Mouse (Mus musculus) forebrain, embryonic 10.5 days (tissue): ENCODE measurements at regions not wholly inside any gene's neighbourhood (a gene's known extent, or its start where the extent isn't known, plus 50 kb on each side); places are given as distances from the start of the nearest gene placed in this dataset.

Source experiments
- DNase-seq: peaks from one replicate; pipeline ENCODE4 v3.0.0-alpha.2; 2017; ENCODE audit warnings: low spot score; ENCODE audit errors: extremely low spot score
- H3K27ac ChIP-seq: fragments of 300-500 bp; sonication (generic); 2 replicates; pipeline ENCODE4 v1.5.1; 2016; ENCODE audit warnings: mild to moderate bottlenecking
- H3K27me3 ChIP-seq: fragments of 300-500 bp; sonication (generic); 2 replicates; pipeline ENCODE4 v1.6.1; 2016; ENCODE audit warnings: mild to moderate bottlenecking; ENCODE audit not compliant: poor library complexity, severe bottlenecking
- H3K36me3 ChIP-seq: fragments of 300-500 bp; sonication (generic); replicated peaks from 2 replicates; pipeline ENCODE4 v1.6.1; 2016; ENCODE audit warnings: mild to moderate bottlenecking, moderate library complexity
- H3K4me1 ChIP-seq: fragments of 300-500 bp; sonication (generic); 2 replicates; pipeline ENCODE4 v1.6.1; 2016
- H3K4me3 ChIP-seq: fragments of 300-500 bp; sonication (generic); 2 replicates; pipeline ENCODE4 v1.5.1; 2016; ENCODE audit warnings: mild to moderate bottlenecking, moderate library complexity
- H3K9me3 ChIP-seq: fragments of 300-500 bp; sonication (generic); 2 replicates; pipeline ENCODE4 v1.6.1; 2016; ENCODE audit warnings: mild to moderate bottlenecking, moderate library complexity
- WGBS: fragments of 180-500 bp; shearing (Covaris S2); methylation state at CpG from one replicate; pipeline ENCODE4 v1.1.7; 2016; 5-methylcytosine and 5-hydroxymethylcytosine counted together

DNA sequence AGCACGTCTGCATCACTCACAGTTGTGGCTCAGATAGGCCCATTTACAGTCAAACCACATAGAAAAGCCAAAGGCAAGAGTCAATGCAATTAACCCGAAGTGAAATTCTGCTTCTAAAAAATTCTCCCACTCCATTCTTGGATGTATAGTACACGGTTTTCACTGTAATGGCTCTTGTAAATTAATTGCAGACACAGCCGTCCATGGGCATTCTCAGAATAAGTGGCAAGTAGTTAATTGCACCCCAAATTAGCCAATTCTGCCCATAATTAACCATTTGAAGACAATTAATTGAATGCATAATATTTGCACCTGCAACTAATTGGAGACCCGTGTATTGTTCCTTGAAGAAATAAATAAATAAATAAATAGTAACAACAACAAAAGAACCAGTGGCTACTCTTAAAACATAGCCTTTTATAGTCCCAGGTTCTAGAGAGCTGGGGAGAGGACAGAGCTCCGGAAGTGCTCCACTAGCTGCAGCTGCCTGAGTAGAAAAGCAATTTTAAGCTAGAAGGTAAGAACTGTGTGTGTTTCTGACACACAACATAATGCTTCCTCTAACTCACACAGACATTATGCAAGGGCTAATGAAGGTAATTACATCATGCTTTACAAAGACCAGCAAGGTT lies 266.2 kb downstream of the Sox11 start:
- DNase-seq, result no peak
- Histone ChIP-seq H3K9me3 (no peaks in the 10 kb centered on the region), H3K36me3 (no peaks in the 10 kb centered on the region), H3K4me1 (peaks cover 12% of the 10 kb centered on the region), H3K27ac (no peak overlapping the region), H3K4me3 (no peak overlapping the region), H3K27me3 (peaks cover 9% of the 10 kb centered on the region; the same call in 1 of the 2 replicates)
- 75% methylated on average over 6 of the region's 6 CpGs for WGBS

- WGBS, result 6% methylated on average over 9 of the region's 9 CpGs
- Histone ChIP-seq H3K27me3 (no peaks in the 10 kb centered on the region), H3K9me3 (no peaks in the 10 kb centered on the region), H3K4me3 (peak overlapping the region; percentile 34), H3K27ac (peak overlapping the region; percentile 96), H3K4me1 (peaks cover 80% of the 10 kb centered on the region), H3K36me3 (no peaks in the 10 kb centered on the region)
- peak; percentile 76 for DNase-seq
These were observed 277.3 kb downstream of the Sox11 start for GRCm38 (mm10) chr12:27065011-27065517.

DNA sequence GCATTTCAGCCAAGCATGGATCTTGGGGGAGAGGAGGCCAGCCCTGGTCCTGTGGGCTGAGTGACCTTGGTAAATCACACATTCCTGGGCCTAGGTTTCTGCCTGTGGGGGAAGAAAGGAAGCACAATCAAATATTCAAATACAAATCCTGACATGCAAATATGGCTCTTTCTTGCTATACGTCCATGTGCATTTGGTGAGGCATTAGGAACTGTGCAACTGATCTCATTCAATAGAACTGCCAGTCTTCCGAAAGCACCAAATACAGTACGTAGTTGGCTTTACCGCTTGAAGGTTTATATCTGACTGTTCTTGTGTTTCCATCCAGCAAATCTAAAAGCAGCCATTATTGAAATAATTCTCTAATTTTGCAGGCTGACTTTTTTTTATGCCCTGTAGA lies 278.9 kb downstream of the Sox11 start:
- H3K36me3 ChIP-seq, result no peaks in the 10 kb centered on the region
- no peaks in the 10 kb centered on the region for H3K9me3 ChIP-seq
- 82% methylated on average over 4 of the region's 4 CpGs for WGBS
- H3K4me1 ChIP-seq, result peaks cover 90% of the 10 kb centered on the region
- no peak for DNase-seq
- no peaks in the 10 kb centered on the region for H3K27me3 ChIP-seq
- peak overlapping the region; percentile 96 for H3K27ac ChIP-seq
- H3K4me3 ChIP-seq, result no peak overlapping the region

DNA sequence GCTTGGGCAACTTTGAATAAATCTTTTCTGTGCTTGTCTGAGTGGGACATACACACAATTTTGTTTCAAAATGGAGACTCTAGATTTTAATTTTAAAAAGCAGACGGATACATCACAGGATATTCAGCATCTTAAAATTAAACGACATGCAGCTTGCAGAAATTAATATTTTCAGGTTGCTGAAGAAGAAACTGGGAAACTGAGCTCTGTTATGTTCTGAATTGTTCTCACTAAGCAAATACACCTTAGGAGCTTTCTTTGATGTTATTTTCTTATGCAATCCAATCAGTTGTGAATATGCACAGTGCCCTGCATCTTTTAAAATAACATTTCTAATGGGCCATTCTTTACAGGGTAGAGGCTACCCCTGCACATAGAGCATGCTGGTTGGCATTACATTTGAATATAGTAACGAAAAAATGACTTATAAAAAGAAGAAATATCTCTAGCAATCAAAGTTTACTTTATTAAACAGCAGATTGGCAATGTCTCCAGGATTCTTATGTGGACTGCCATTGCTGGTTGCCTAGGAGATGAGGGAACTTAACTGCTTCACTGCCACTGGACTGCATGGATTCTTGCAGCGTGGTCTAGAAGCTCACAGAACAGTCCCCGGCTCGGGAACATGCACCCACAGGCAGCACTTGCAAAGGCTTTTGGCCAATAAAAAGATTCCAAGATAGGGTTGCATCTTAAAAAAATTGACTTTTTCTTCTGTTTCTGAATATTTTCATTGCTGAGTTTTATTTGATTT lies 279.7 kb downstream of the Sox11 start:
- Histone ChIP-seq H3K9me3 (no peaks in the 10 kb centered on the region), H3K4me1 (peaks cover 96% of the 10 kb centered on the region), H3K4me3 (peak overlapping the region; percentile 51), H3K27ac (peak overlapping the region; percentile 96), H3K27me3 (no peaks in the 10 kb centered on the region), H3K36me3 (no peaks in the 10 kb centered on the region)
- WGBS, result 37% methylated on average over 6 of the region's 6 CpGs
- peak; percentile 57 for DNase-seq

- Histone ChIP-seq H3K4me3 (peak overlapping the region; percentile 51), H3K27ac (peak overlapping the region; percentile 96), H3K27me3 (peaks cover 4% of the 10 kb centered on the region), H3K9me3 (no peaks in the 10 kb centered on the region), H3K4me1 (peaks cover 98% of the 10 kb centered on the region), H3K36me3 (no peaks in the 10 kb centered on the region)
- under 1% methylated on average over 10 of the region's 10 CpGs for WGBS
- DNase-seq, result peak; percentile 77
These were observed 280.3 kb downstream of the Sox11 start for GRCm38 (mm10) chr12:27062061-27062461.

- H3K4me3 ChIP-seq, result peak overlapping the region; percentile 51
- peaks cover 8% of the 10 kb centered on the region for H3K27me3 ChIP-seq
- peaks cover 89% of the 10 kb centered on the region for H3K4me1 ChIP-seq
- peak overlapping the region; percentile 96 for H3K27ac ChIP-seq
- H3K9me3 ChIP-seq, result no peaks in the 10 kb centered on the region
- 5% methylated on average over 17 of the region's 17 CpGs for WGBS
- DNase-seq, result peak; percentile 71
- H3K36me3 ChIP-seq, result no peaks in the 10 kb centered on the region
These were observed 281.2 kb downstream of the Sox11 start for GRCm38 (mm10) chr12:27060899-27061762.

GRCm38 (mm10) chr12:27059885-27060284 lies 282.5 kb downstream of the Sox11 start:
- peaks cover 78% of the 10 kb centered on the region for H3K4me1 ChIP-seq

GRCm38 (mm10) chr12:27054411-27054810 lies 288.0 kb downstream of the Sox11 start:
- no peaks in the 10 kb centered on the region for H3K36me3 ChIP-seq
- no peaks in the 10 kb centered on the region for H3K9me3 ChIP-seq
- peaks cover 24% of the 10 kb centered on the region for H3K4me1 ChIP-seq
- DNase-seq, result no peak
- peaks cover 8% of the 10 kb centered on the region for H3K27me3 ChIP-seq
- H3K4me3 ChIP-seq, result no peak overlapping the region
- WGBS, result 89% methylated on average over 4 of the region's 4 CpGs
- no peak overlapping the region for H3K27ac ChIP-seq

More at GRCm38 (mm10) chr12:27059885-27060284, 282.5 kb downstream of the Sox11 start:
- Histone ChIP-seq H3K9me3 (no peaks in the 10 kb centered on the region), H3K36me3 (no peaks in the 10 kb centered on the region), H3K27me3 (peaks cover 8% of the 10 kb centered on the region), H3K27ac (peak overlapping the region; percentile 96), H3K4me3 (peak overlapping the region; percentile 51; the same call in 1 of the 2 replicates)
- DNase-seq, result peak; percentile 56
- 9% methylated on average over 4 of the region's 4 CpGs for WGBS

DNA sequence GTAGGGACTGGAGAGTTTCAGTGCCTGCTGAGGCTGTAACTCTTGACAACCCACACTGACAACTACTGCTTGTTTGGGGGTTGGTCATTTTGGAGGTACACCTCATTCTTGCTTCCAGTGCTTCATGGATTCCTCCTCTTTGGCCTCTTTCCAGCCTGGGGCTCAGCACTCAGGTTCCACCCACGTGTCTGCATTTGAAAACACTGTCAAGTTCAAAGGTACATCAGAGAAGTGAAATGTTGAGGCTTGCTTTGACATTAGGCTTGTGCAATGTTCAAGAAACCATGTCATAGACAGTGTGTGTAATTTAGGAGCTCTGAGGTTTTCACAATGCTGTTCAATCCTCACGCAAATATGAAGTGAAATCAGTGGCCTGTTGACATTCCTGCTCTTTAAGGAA lies 304.5 kb downstream of the Sox11 start:
- WGBS, result 78% methylated on average over 2 of the region's 2 CpGs
- Histone ChIP-seq H3K4me3 (no peak overlapping the region), H3K36me3 (no peaks in the 10 kb centered on the region), H3K27me3 (no peaks in the 10 kb centered on the region), H3K4me1 (no peaks in the 10 kb centered on the region), H3K27ac (no peak overlapping the region), H3K9me3 (no peaks in the 10 kb centered on the region)
- no peak for DNase-seq

DNA sequence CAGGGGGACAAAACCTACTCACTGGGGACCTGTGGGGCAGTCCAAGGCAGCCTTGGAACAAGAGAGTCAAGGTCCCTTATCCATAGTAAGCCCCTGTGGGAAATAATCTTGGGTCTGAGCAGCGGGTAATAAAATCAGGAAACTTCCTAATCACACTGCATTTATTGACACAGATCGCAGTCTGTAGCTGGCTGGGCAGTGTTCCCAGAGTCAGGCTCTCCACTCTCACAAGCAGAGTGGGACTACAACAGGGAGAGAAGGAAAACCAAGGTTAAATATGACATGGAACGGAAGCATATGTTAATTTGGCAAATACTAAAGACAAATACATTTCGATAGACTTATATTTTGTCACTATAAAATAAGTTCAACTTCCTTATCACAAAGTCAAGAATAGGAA lies 322.6 kb downstream of the Sox11 start:
- H3K4me1 ChIP-seq, result peaks cover 16% of the 10 kb centered on the region
- no peaks in the 10 kb centered on the region for H3K9me3 ChIP-seq
- DNase-seq, result no peak
- H3K27ac ChIP-seq, result peak overlapping the region; percentile 48; the same call in 1 of the 2 replicates
- no peak overlapping the region for H3K4me3 ChIP-seq
- 91% methylated on average over 4 of the region's 4 CpGs for WGBS
- no peaks in the 10 kb centered on the region for H3K27me3 ChIP-seq
- H3K36me3 ChIP-seq, result no peaks in the 10 kb centered on the region

- Histone ChIP-seq H3K27ac (no peak overlapping the region), H3K4me1 (peaks cover 16% of the 10 kb centered on the region), H3K27me3 (no peaks in the 10 kb centered on the region), H3K4me3 (no peak overlapping the region), H3K9me3 (no peaks in the 10 kb centered on the region), H3K36me3 (no peaks in the 10 kb centered on the region)
- WGBS, result 73% methylated on average over 7 of the region's 7 CpGs
- no peak for DNase-seq
These were observed 324.0 kb downstream of the Sox11 start for GRCm38 (mm10) chr12:27018366-27018765.

- Histone ChIP-seq H3K27me3 (no peaks in the 10 kb centered on the region), H3K36me3 (no peaks in the 10 kb centered on the region)
- DNase-seq, result no peak
These were observed 343.1 kb downstream of the Sox11 start for GRCm38 (mm10) chr12:26999287-26999686.

More at GRCm38 (mm10) chr12:26999287-26999686, 343.1 kb downstream of the Sox11 start:
- Histone ChIP-seq H3K9me3 (no peaks in the 10 kb centered on the region), H3K27ac (no peak overlapping the region), H3K4me1 (peaks cover 7% of the 10 kb centered on the region; the same call in 1 of the 2 replicates), H3K4me3 (no peak overlapping the region)
